Mouse (Mus musculus) gastrocnemius, adult 8-10 months (tissue): ENCODE measurements around the gene Sdc4. TPM values are rescaled to one million over a fixed set of nuclear protein-coding genes. Genes with fewer than 3 reads are reported as not detected.

ENCODE experiments used
- DNase-seq, 2 experiments: peaks; one replicate each; pipeline ENCODE4 v3.0.0; 2022; ENCODE audit warnings: low spot score in 2 of 2
- total RNA-seq, 4 experiments: library from RNA; stranded (reverse); gene quantifications; 2 replicates each; pipeline ENCODE4 v1.2.4; 2022

Gene Sdc4
- total RNA-seq = 10 to 100 TPM; 23.9 to 58.8 (median 34.1) TPM

DNA sequence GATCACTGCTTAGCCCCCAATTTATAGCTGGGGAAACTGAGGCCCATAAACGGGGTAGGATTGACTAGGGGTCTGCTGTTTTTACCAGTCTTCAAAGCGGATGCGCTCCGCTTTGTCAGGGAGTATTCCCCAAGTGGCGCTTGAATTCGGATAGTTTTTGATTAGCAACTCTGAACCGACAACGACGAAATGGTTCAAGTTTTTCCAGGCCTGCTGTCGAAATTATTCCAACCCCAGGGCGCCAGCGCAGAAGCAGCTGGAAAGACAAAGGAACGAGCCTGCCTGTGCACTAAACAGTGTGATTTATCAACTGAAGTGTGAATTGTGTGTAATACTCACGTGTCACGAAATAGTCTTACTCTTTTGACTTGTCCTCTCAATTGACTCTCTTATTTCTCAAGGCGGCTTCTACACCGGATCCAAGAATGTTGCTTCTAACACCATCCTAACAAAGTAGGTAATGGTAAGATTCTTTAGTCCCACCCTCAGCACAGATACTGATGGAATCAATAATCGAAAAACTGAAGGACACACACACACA lies at the start of gene Sdc4:
Gene Sdc4, minus strand, starts transcription at position 428 of the 541 bp plus-strand sequence.
- no peak for DNase-seq

- no peak for DNase-seq
Observed at GRCm38 (mm10) chr2:164487812-164488211, 44.1 kb upstream of the Sdc4 start.

GRCm38 (mm10) chr2:164487115-164487527 lies 43.4 kb upstream of the Sdc4 start:
- DNase-seq = no peak

DNA sequence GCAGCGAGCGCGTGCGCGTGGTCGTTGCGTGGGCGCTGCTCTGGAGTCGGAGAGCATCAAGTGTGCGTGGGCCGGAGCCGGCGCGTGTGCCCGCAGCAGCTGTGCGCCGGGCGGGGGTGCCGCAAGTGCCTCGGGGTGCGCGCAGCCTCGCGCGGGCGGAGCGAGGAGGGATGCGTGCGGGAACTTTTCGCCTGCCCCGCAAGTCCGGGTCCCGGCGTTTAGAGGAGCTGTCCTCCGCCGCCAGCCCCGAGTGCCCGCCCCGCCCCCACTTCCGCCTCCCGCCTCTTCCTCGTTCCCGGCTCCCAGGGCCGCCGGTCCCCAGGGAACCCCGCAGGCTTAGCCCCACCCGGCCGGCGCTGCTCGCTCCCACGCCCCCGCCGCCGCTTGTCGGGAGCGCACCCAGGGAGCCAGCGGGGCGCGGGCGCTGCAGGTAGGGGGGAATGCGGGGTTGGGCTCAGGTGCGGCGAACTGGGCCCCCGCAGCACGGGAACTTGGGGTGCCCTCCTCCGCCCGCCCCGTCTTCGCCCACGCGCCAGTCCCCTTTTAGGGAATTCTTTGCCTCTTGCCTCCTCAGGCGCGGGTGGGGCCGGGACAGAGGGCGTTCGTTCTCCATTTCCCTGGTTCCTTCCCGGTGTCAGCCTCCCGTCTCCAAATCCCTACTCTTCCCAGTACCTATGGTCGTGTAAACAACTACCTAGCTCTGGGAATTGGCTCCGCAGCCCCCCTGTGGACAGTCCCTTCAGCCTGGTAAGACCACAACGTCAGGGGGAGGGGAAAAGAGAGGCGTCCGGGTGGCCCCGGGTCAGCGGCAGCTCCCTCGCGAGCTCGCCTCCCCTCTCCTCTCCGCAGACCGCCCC lies 42.8 kb upstream of the Sdc4 start:
- DNase-seq = peak; percentile 40 to 66

- peak; percentile 33 to 35 for DNase-seq
Observed at GRCm38 (mm10) chr2:164485681-164486257, 42.1 kb upstream of the Sdc4 start, which contains the start of gene Dbndd2. Gene Dbndd2, plus strand, starts transcription at chr2:164486106.

- no peak for DNase-seq
Observed at GRCm38 (mm10) chr2:164473624-164474023, 29.9 kb upstream of the Sdc4 start, which contains the start of gene Trp53tg5. Gene Trp53tg5, minus strand, starts transcription at chr2:164473724.

DNA sequence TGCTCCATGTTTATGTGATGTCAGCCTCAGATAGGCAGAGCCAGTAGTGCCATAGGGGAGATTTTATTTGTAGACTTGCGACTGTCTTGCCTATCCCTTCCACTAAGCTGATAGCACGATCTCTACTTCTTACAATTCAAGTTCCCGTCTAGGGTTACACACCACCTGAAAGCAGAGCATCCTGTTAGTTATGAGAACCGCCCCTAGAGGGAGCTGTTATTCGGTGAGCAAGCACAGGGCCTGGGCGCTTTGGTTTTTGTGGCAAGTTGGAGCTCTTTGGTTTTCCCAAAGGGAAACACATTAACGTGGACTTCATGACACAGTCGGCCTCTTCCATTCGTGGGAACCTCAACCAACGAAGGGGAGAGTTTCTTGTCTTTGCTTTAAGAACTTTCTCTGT lies 26.6 kb upstream of the Sdc4 start:
- DNase-seq = peak in 1 of 2 experiments; percentile 23

GRCm38 (mm10) chr2:164466787-164467186 lies 23.1 kb upstream of the Sdc4 start:
- DNase-seq = no peak

DNA sequence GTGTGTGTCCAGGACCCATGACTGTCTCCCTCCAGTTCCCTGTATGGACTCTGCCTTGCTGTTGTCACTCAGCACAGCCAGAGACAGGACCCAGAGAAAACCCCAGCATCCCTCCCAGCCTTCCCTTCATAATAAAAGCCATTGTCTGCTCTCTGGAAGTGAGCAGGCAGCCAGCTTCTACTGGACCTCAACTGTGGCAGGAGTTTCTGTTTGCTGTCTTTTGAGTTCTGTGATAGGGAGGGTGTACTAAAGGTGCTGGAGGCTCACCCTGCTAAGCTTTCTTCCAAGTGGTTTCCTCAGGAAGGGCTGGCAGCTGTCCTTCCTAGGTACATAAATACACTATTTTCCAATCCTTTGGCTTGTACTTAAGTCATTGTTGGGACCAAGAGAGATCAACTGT lies 21.5 kb upstream of the Sdc4 start:
- no peak for DNase-seq

- DNase-seq = peak; percentile 87 to 95
Observed at GRCm38 (mm10) chr2:164460745-164461551, 17.3 kb upstream of the Sdc4 start, which contains the start of gene Gm20458. Gene Gm20458, plus strand, starts transcription at chr2:164460967.

GRCm38 (mm10) chr2:164458535-164458934 lies 14.8 kb upstream of the Sdc4 start:
- no peak for DNase-seq

DNA sequence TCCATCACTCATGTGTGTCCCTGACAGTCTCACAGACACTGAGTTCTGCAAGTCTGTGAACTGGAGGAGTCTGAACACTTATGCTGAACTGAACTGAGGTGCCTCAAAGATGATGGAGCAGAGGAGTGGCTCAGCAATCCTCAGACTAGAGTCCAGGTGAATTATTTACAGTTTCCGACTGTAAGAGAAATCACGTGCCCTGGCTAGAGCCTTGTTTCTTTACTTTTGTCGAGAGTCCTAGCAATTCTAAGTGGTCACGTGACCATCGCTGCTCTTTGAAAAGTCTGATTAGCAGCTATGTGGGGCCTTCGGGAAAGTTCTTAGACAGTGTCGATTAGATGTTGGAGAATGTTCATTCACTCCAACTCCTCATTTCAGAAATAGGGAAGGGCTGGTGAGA lies 14.3 kb upstream of the Sdc4 start:
- no peak for DNase-seq

- no peak for DNase-seq
Observed at GRCm38 (mm10) chr2:164456864-164457300, 13.2 kb upstream of the Sdc4 start, which contains the start of gene Sys1. Gene Sys1, plus strand, starts transcription at chr2:164456964.

DNA sequence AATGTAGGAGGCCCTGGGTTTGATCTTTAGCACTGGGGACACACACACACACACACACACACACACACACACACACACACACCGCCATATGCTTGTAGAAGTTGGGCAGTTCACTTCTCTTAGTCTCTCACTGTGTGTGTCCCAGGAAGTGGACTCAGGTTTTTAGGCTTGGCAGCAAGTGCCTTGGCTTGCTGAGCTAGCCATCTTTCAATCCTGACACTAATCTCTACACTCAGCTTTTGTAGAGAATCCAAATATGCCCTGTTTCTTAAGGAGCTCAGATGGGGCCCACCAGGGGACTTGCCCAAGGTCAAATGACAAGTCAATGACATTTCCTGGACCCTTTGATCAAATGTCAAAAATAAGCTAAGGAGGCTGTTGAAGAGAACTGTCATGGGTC lies 12.7 kb upstream of the Sdc4 start:
- no peak for DNase-seq

DNA sequence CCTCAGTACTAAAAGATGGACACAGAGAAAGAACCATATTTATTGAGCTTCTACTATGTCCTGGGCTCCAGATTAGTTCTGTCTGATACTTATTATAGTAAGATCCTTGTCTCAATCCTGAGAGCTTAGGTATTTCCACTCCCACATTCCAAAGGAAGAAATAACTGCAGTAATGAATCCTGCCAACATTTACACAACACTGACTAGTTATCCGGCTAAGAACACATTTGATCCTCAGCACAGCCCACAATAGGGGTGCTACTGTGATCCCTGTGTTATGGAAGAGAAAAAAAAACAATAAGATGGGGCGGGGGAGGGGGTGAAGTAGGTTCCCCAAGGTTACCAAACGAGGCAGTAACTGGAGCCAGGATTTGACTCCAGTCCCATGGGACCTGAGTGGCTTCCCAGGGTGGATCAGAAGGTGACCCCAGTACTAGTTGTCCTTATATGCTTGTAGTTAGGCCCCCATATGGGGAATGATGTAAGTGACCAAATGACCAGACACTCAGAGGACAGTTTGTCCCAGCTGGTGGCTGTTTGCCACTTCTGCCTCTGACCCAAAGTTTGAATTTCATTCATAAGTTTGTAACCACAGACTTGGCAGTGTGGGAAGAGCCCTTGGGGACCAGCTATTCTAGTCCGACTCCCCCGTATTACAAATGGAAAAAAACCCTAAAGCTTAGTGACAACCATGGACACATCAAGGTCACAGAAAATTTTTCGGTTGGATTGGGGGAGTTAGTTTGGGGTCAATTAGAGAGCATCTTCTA lies 11.9 kb upstream of the Sdc4 start:
- DNase-seq = peak; percentile 59 to 78

DNA sequence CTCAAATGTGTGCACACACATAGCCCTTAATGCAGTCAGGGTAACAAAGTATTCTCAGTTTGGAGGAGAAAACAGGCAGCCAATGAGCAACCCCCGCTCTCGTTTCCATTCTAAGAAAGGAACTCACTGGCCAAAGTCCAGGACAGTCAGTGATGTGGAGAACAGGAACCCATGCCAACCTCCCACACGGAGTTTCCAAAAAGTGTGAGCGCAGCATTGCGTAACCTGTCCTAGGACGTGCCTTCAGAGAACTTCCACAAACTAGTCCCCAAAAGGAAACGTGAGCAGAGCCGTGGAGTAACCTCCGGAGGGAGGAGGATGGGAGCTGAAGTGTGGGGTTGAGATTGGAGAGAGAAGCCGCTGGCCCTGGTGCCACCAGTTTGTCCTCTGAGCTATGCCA lies 11.2 kb upstream of the Sdc4 start:
- DNase-seq = peak; percentile 75 to 83

- no peak for DNase-seq
Observed at GRCm38 (mm10) chr2:164453887-164454500, 10.3 kb upstream of the Sdc4 start.

DNA sequence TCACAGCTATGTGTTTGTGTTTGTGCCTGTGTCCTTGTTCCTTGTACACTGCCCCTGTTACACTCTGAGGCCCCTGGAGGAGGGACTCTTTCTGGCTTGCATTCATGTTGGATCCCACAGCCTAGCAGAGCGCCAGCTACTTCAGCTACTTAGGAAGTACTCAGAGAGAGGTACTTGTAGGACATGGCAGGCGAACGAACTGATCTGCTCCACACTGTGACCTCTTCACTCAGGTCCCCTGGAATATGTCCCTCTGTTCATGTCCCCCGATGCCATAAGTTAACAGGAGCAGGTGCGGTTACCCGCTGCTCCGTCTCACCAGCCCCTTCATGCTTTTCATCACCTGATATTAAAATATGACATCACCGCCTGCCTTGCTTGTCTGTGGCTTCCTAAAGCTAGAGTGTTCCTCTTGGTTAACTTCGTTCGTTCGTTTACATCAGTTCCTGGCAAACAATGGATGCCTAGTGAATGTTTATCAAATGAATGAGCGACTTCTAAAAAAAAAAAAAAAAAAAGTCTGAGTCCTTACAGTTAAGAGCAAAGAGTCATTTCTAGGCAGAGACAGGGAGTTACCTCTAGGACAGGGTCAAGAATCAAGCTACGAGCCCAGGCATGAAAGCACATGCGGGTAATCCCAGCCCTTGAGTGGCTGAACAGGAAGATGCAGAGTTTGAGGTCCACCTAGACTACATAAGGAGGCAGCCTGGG lies 9.5 kb upstream of the Sdc4 start:
- no peak for DNase-seq

GRCm38 (mm10) chr2:164452000-164452676 lies 8.5 kb upstream of the Sdc4 start:
- no peak for DNase-seq
